Comparison of ENCODE assay signal across 18 mouse cellular contexts in genomic region chr14:58321234-58321633, GRCm38 (mm10).
DNase-seq lines count a peak whose midpoint lies in the region; ATAC-seq and TF ChIP-seq lines count a peak whose summit lies in the region.
"Had no signal": no experiment of that assay in that cellular context is flagged by ENCODE, and none has a peak within 500 bp of the region (broad histone marks: within the 10 kb centered on the region; RNA-seq: fewer than 3 reads in every experiment).

No protein-coding gene starts in this region.

- intact Hi-C loops in gastrocnemius, adult 2 months (cut with DNase I) = no loop called here

- ATAC-seq in kidney, postnatal 0 days (replicated peaks; ENCODE audit: low FRiP score, low read depth) = no peak
- no peak for ATAC-seq in cerebellum, adult (ENCODE audit: insufficient number of reproducible peaks, low FRiP score, low TSS enrichment)

- 74% methylated on average over 5 of the region's 5 CpGs for WGBS in kidney, postnatal 0 days

- no peaks in the 10 kb centered on the region for H3K27me3 ChIP-seq in kidney, postnatal 0 days (ENCODE audit: insufficient read depth, low read length)
- H3K27me3 ChIP-seq: embryonic facial prominence, embryonic 12.5 days; heart, embryonic 15.5 days; hindbrain, embryonic 15.5 days; limb, embryonic 12.5 days; midbrain, embryonic 12.5 days had no signal

- H3K9ac ChIP-seq in kidney, postnatal 0 days (ENCODE audit: low read depth, low read length) = no peak overlapping the region
- H3K9ac ChIP-seq: embryonic facial prominence, embryonic 12.5 days; heart, embryonic 15.5 days; hindbrain, embryonic 15.5 days; limb, embryonic 12.5 days; lung, embryonic 14.5 days; midbrain, embryonic 12.5 days had no signal

- no peak overlapping the region for H3K4me2 ChIP-seq in kidney, postnatal 0 days (ENCODE audit: low read length)
- H3K4me2 ChIP-seq: embryonic facial prominence, embryonic 12.5 days; heart, embryonic 15.5 days; hindbrain, embryonic 15.5 days; limb, embryonic 12.5 days; lung, embryonic 14.5 days; midbrain, embryonic 12.5 days had no signal

- DNase-seq in gastrocnemius, adult 2 months = peak; percentile 32
- DNase-seq in gastrocnemius, postnatal 10 days = no peak
- DNase-seq in kidney, postnatal 0 days (ENCODE audit: low spot score) = peak; percentile 3
- no peak for DNase-seq in kidney, postnatal 10 days
- peak; percentile 65 to 69 for DNase-seq in spleen, postnatal 36 days (ENCODE audit: low spot score in 2 of 2)
- DNase-seq in spleen, adult 12 weeks (ENCODE audit: low spot score) = no peak
- DNase-seq in urinary bladder, adult 2 months (ENCODE audit: low spot score) = no peak
- DNase-seq: adrenal gland, adult 2 months; cerebellum, postnatal 36 days; lung, embryonic 14.5 days; thymus, postnatal 36 days had no signal

- no peaks in the 10 kb centered on the region for H3K36me3 ChIP-seq in kidney, postnatal 0 days (ENCODE audit: insufficient read depth, low read length)
- H3K36me3 ChIP-seq: embryonic facial prominence, embryonic 12.5 days; heart, embryonic 15.5 days; hindbrain, embryonic 15.5 days; limb, embryonic 12.5 days; midbrain, embryonic 12.5 days had no signal

- H3K4me1 ChIP-seq in kidney, postnatal 0 days (replicated peaks; ENCODE audit: insufficient read depth, low read length) = 0 out of 2 replicates have a peak, but pooled peaks cover 4% of the 10 kb centered on the region
- H3K4me1 ChIP-seq: hindbrain, embryonic 15.5 days; midbrain, embryonic 12.5 days had no signal

- TF ChIP-seq CTCF in gastrocnemius, adult 2 months (IDR thresholded peaks at IDR 0.05) = no peak
- TF ChIP-seq CTCF in kidney, postnatal 0 days (IDR thresholded peaks at IDR 0.05; ENCODE audit: low read depth) = no peak

- H3K9me3 ChIP-seq in kidney, postnatal 0 days (replicated peaks; ENCODE audit: low read length) = no peaks in the 10 kb centered on the region
- H3K9me3 ChIP-seq: embryonic facial prominence, embryonic 12.5 days; heart, embryonic 15.5 days; hindbrain, embryonic 15.5 days; limb, embryonic 12.5 days; midbrain, embryonic 12.5 days had no signal

- peak overlapping the region; percentile 56 for H3K27ac ChIP-seq in gastrocnemius, adult 2 months
- H3K27ac ChIP-seq in kidney, postnatal 0 days = no peak overlapping the region
- H3K27ac ChIP-seq: embryonic facial prominence, embryonic 12.5 days; heart, embryonic 15.5 days; hindbrain, embryonic 15.5 days; limb, embryonic 12.5 days; midbrain, embryonic 12.5 days; stomach, postnatal 0 days had no signal

- no peak overlapping the region for H3K4me3 ChIP-seq in gastrocnemius, adult 2 months
- no peak overlapping the region for H3K4me3 ChIP-seq in kidney, postnatal 0 days (replicated peaks; ENCODE audit: low read depth, low read length)
- H3K4me3 ChIP-seq: embryonic facial prominence, embryonic 12.5 days; heart, embryonic 15.5 days; hindbrain, embryonic 15.5 days; limb, embryonic 12.5 days; midbrain, embryonic 12.5 days had no signal

Comparison
In these comparisons a context has a peak if more than half of its experiments do, and no peak if none do; other contexts are left out.
1. DNase-seq: peak in gastrocnemius, adult 2 months (single experiment), kidney, postnatal 0 days (single experiment) and spleen, postnatal 36 days (2 of 2); none in gastrocnemius, postnatal 10 days (single experiment), kidney, postnatal 10 days (single experiment), spleen, adult 12 weeks (single experiment) and urinary bladder, adult 2 months (single experiment).